10 mouse cellular contexts compared by ENCODE assay signal in the genomic region with DNA sequence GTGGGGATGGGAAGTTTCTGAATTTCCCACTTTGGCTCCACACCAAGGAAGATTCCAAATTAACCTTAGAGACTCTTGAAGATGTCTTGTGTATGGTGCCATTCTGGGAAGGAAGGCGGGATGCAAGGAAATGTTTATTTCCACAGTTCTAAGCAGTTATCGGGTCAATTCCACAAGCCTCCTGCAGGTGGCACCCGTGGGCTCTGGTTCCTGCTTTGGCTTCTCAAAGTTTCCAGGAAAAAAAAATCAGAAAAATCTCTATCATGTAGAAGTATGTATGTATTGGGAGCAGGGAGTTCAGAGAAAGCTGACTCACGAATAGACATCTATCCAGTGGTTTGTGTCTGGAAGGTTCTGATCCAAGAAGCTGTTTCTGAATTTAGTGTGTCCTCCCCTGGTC. TPM values are rescaled to one million over a fixed set of nuclear protein-coding genes. Genes with fewer than 3 reads are reported as not detected.
DNase-seq lines count a peak whose midpoint lies in the region; ATAC-seq and TF ChIP-seq lines count a peak whose summit lies in the region.
"Had no signal": no experiment of that assay in that cellular context is flagged by ENCODE, and none has a peak within 500 bp of the region (broad histone marks: within the 10 kb centered on the region; RNA-seq: fewer than 3 reads in every experiment).

No protein-coding gene starts in this region.

- H3K27me3 ChIP-seq in kidney, postnatal 0 days (ENCODE audit: insufficient read depth, low read length) = peaks cover 66% of the 10 kb centered on the region
- H3K27me3 ChIP-seq in kidney, embryonic 15.5 days = peaks cover 98% of the 10 kb centered on the region
- peaks cover 41% of the 10 kb centered on the region for H3K27me3 ChIP-seq in lung, postnatal 0 days (replicated peaks; ENCODE audit: insufficient read depth, low read length)

- H3K4me3 ChIP-seq in kidney, postnatal 0 days (replicated peaks; ENCODE audit: low read depth, low read length) = no peak overlapping the region
- no peak overlapping the region for H3K4me3 ChIP-seq in kidney, embryonic 15.5 days (replicated peaks)
- H3K4me3 ChIP-seq in lung, postnatal 0 days (ENCODE audit: low read depth, low read length) = no peak overlapping the region
- H3K4me3 ChIP-seq: midbrain, embryonic 12.5 days had no signal

- WGBS in kidney, postnatal 0 days = 1% methylated on average over 4 of the region's 4 CpGs
- WGBS in kidney, embryonic 15.5 days = 0% methylated on average over 4 of the region's 4 CpGs
- WGBS in lung, postnatal 0 days = 0% methylated on average over 4 of the region's 4 CpGs

- TF ChIP-seq EP300 in lung, postnatal 0 days (IDR thresholded peaks at IDR 0.05) = no peak

- H3K4me1 ChIP-seq in kidney, postnatal 0 days (replicated peaks; ENCODE audit: insufficient read depth, low read length) = no peaks in the 10 kb centered on the region
- H3K4me1 ChIP-seq in kidney, embryonic 15.5 days = no peaks in the 10 kb centered on the region
- H3K4me1 ChIP-seq in lung, postnatal 0 days (ENCODE audit: insufficient read depth, low read depth, low read length) = no peaks in the 10 kb centered on the region
- H3K4me1 ChIP-seq: midbrain, embryonic 12.5 days had no signal

- DNase-seq in adrenal gland, postnatal 14 days = peak; percentile 49
- no peak for DNase-seq in adrenal gland, adult 2 months
- DNase-seq in kidney, postnatal 0 days (ENCODE audit: low spot score) = peak; percentile 73
- DNase-seq in A20 (ENCODE audit: low read depth, low spot score) = peak; percentile 24
- DNase-seq in cerebellum, postnatal 36 days = peak; percentile 41 to 50
- peak; percentile 54 for DNase-seq in lung, postnatal 0 days (ENCODE audit: low spot score)

- H3K36me3 ChIP-seq in kidney, postnatal 0 days (ENCODE audit: insufficient read depth, low read length) = no peaks in the 10 kb centered on the region
- H3K36me3 ChIP-seq in kidney, embryonic 15.5 days = no peaks in the 10 kb centered on the region
- no peaks in the 10 kb centered on the region for H3K36me3 ChIP-seq in lung, postnatal 0 days (ENCODE audit: insufficient read depth, low read length)
- H3K36me3 ChIP-seq: midbrain, embryonic 12.5 days had no signal

- no peak for ATAC-seq in kidney, postnatal 0 days (replicated peaks; ENCODE audit: low FRiP score, low read depth)
- ATAC-seq in kidney, embryonic 15.5 days (replicated peaks; ENCODE audit: low FRiP score) = no peak
- ATAC-seq in lung, postnatal 0 days = no peak
- no peak for ATAC-seq in monocyte, adult 5-6 weeks (replicated peaks; ENCODE audit: insufficient number of reproducible peaks, low FRiP score, low TSS enrichment, poor library complexity, severe bottlenecking)

- no peaks in the 10 kb centered on the region for H3K9me3 ChIP-seq in kidney, postnatal 0 days (replicated peaks; ENCODE audit: low read length)
- no peaks in the 10 kb centered on the region for H3K9me3 ChIP-seq in kidney, embryonic 15.5 days (replicated peaks)
- no peaks in the 10 kb centered on the region for H3K9me3 ChIP-seq in lung, postnatal 0 days (ENCODE audit: low read length)
- H3K9me3 ChIP-seq: midbrain, embryonic 12.5 days had no signal

- TF ChIP-seq CTCF in kidney, postnatal 0 days (IDR thresholded peaks at IDR 0.05; ENCODE audit: low read depth) = peak; percentile 80
- TF ChIP-seq CTCF in lung, postnatal 0 days (IDR thresholded peaks at IDR 0.05) = peak; percentile 76

- H3K9ac ChIP-seq in kidney, postnatal 0 days (ENCODE audit: low read depth, low read length) = no peak overlapping the region
- no peak overlapping the region for H3K9ac ChIP-seq in kidney, embryonic 15.5 days
- H3K9ac ChIP-seq in lung, postnatal 0 days (replicated peaks; ENCODE audit: low read depth) = no peak overlapping the region
- H3K9ac ChIP-seq: midbrain, embryonic 12.5 days had no signal

- H3K27ac ChIP-seq in kidney, postnatal 0 days = no peak overlapping the region
- no peak overlapping the region for H3K27ac ChIP-seq in kidney, embryonic 15.5 days
- H3K27ac ChIP-seq in lung, postnatal 0 days (ENCODE audit: low read length) = no peak overlapping the region
- H3K27ac ChIP-seq: midbrain, embryonic 12.5 days had no signal

- H3K4me2 ChIP-seq in kidney, postnatal 0 days (ENCODE audit: low read length) = no peak overlapping the region
- H3K4me2 ChIP-seq in kidney, embryonic 15.5 days = no peak overlapping the region
- H3K4me2 ChIP-seq in lung, postnatal 0 days (replicated peaks; ENCODE audit: low read depth, low read length) = no peak overlapping the region
- H3K4me2 ChIP-seq: midbrain, embryonic 12.5 days had no signal

RNA-seq across cellular contexts. Expression of a gene that starts 9.1 kb away (rescaled TPM):
- 0.22 and 1.1 TPM in 2 replicates for total RNA-seq in adrenal gland, postnatal 14 days (2021)
- not detected for total RNA-seq in adrenal gland, adult 2 months (2021)
- 0.67 TPM in 1 of 2 replicates, not detected in the other for polyA plus RNA-seq in adrenal gland, adult 2 months (2012; rRNA removed)
- polyA plus RNA-seq in kidney, postnatal 0 days (2015; fragmentation: Nextera tagmentation; extraction: Ambion mirVana) = not detected in 2 replicates
- polyA plus RNA-seq in kidney, embryonic 15.5 days (2015; fragmentation: Nextera tagmentation; extraction: Ambion mirVana) = 0.31 and 0.52 TPM in 2 replicates
- not detected in 2 replicates for polyA plus RNA-seq in lung, postnatal 0 days (2015; fragmentation: Nextera tagmentation; extraction: Ambion mirVana)
- not detected in 3 replicates for total RNA-seq in monocyte, adult 5-6 weeks (2017)
- polyA plus RNA-seq: heart, embryonic 14.5 days had no signal
